Comparison of ENCODE assay signal across 10 mouse cellular contexts in the genomic region with DNA sequence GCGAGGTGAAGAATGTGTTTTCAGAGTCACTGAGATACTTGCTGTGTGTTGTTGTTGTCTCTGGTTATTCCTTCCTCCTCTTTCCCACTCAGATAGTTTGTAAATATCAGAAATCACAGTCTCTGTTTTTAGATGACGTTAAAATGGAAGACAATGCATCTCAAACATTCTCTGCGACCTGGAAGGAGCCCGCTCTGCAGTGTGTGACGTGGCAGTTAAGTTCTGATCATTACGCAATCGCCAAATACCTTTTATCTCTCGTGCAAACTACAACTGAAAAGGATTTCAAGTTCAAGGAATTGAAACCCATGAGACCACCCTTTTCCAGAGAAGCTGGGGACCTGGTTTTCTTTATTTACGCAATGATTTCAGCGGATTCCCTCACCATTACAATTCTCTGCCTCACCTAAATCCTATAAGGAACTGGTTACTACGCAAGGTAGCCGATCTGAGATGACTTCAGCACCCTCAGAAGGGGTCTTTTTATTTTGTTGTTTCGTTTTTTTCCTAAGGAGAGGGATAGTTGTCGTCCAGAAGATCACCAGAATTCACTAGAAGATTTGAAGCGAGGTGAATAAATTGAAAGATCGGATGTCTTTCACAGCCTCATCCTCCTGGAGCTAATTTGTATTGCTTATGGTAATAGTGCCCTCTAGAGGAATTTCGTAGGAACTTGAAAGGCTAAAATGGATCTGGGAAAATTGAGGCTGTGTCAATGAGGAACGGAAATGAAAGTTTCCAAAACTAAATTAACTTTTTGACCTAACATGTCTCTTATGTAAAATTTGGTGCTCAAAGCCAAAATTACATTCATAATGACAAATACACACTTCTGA. TPM values are rescaled to one million over a fixed set of nuclear protein-coding genes. Genes with fewer than 3 reads are reported as not detected.
A peak's percentile ranks its signal among the peaks of the same experiment; 100 is the strongest.
DNase-seq lines count a peak whose midpoint lies in the region; ATAC-seq and TF ChIP-seq lines count a peak whose summit lies in the region.
"Had no signal": no experiment of that assay in that cellular context is flagged by ENCODE, and none has a peak within 500 bp of the region (broad histone marks: within the 10 kb centered on the region; RNA-seq: fewer than 3 reads in every experiment).

No protein-coding gene starts in this region.

- H3K27ac ChIP-seq in heart, embryonic 14.5 days (replicated peaks in 1 of 2; ENCODE audit: control insufficient read depth in 1 of 2, insufficient read depth in 1 of 2, low read depth in 2 of 2, low read length in 2 of 2), result no peak overlapping the region
- H3K27ac ChIP-seq in forebrain, postnatal 0 days (ENCODE audit: low read depth, low read length), result no peak overlapping the region
- H3K27ac ChIP-seq in midbrain, embryonic 13.5 days, result no peak overlapping the region

- no peaks in the 10 kb centered on the region for H3K36me3 ChIP-seq in heart, embryonic 14.5 days (ENCODE audit: control insufficient read depth, insufficient read depth, low read length)
- H3K36me3 ChIP-seq in forebrain, postnatal 0 days (ENCODE audit: insufficient read depth), result no peaks in the 10 kb centered on the region
- no peaks in the 10 kb centered on the region for H3K36me3 ChIP-seq in midbrain, embryonic 13.5 days

- H3K4me3 ChIP-seq in heart, embryonic 14.5 days (ENCODE audit: control insufficient read depth in 1 of 2, insufficient read depth in 1 of 2, low read depth in 1 of 2, low read length in 2 of 2), result peak overlapping the region in 1 of 2 experiments; percentile 15; a peak in 1 of 4 replicates
- H3K4me3 ChIP-seq in forebrain, postnatal 0 days (ENCODE audit: low read depth, low read length), result no peak overlapping the region
- H3K4me3 ChIP-seq in midbrain, embryonic 13.5 days (replicated peaks), result no peak overlapping the region

- peak overlapping the region; percentile 50 for H3K4me2 ChIP-seq in heart, embryonic 14.5 days (ENCODE audit: low read length)
- no peak overlapping the region for H3K4me2 ChIP-seq in forebrain, postnatal 0 days (ENCODE audit: low read depth)
- H3K4me2 ChIP-seq in midbrain, embryonic 13.5 days (replicated peaks), result peak overlapping the region; percentile 23; the same call in 1 of the 2 replicates

- H3K9ac ChIP-seq in heart, embryonic 14.5 days (ENCODE audit: low read length), result no peak overlapping the region
- no peak overlapping the region for H3K9ac ChIP-seq in forebrain, postnatal 0 days
- 0 out of 2 replicates have a peak overlapping the region, but pooled peaks have one; percentile 19 for H3K9ac ChIP-seq in midbrain, embryonic 13.5 days (replicated peaks)

- H3K4me1 ChIP-seq in heart, embryonic 14.5 days (ENCODE audit: control insufficient read depth in 2 of 2, insufficient read depth in 2 of 2, low read length in 2 of 2), result peaks cover 4 to 8% of the 10 kb centered on the region in 2 experiments; a peak in 3 of 4 replicates
- H3K4me1 ChIP-seq in forebrain, postnatal 0 days (ENCODE audit: insufficient read depth), result no peaks in the 10 kb centered on the region
- H3K4me1 ChIP-seq in midbrain, embryonic 13.5 days (replicated peaks), result no peaks in the 10 kb centered on the region

- no peaks in the 10 kb centered on the region for H3K9me3 ChIP-seq in heart, embryonic 14.5 days (ENCODE audit: control insufficient read depth, low read length)
- no peaks in the 10 kb centered on the region for H3K9me3 ChIP-seq in forebrain, postnatal 0 days (ENCODE audit: low read length)
- H3K9me3 ChIP-seq in midbrain, embryonic 13.5 days, result no peaks in the 10 kb centered on the region

- no peak for DNase-seq in heart, adult 9 months (ENCODE audit: low spot score in 2 of 2)
- peak; percentile 43 for DNase-seq in Muller cell, postnatal 12 days (ENCODE audit: inconsistent ontology term)
- DNase-seq in forebrain, postnatal 0 days, result peak; percentile 69
- no peak for DNase-seq in B cell, adult 2 months
- no peak for DNase-seq in kidney, postnatal 14 days
- DNase-seq in cerebellum, adult 8-10 months, result no peak

- TF ChIP-seq CTCF in forebrain, postnatal 0 days (IDR thresholded peaks at IDR 0.05; ENCODE audit: low read depth), result peak; percentile 82

- H3K27me3 ChIP-seq in heart, embryonic 14.5 days (ENCODE audit: control insufficient read depth, insufficient read depth, low read length), result no peaks in the 10 kb centered on the region
- no peaks in the 10 kb centered on the region for H3K27me3 ChIP-seq in forebrain, postnatal 0 days (ENCODE audit: insufficient read depth, low read length)
- no peaks in the 10 kb centered on the region for H3K27me3 ChIP-seq in midbrain, embryonic 13.5 days
- H3K27me3 ChIP-seq: Patski had no signal

- WGBS in heart, embryonic 14.5 days, result 47% methylated on average over 18 of the region's 18 CpGs
- WGBS in forebrain, postnatal 0 days, result 56% methylated on average over 18 of the region's 18 CpGs
- 57% methylated on average over 18 of the region's 18 CpGs for WGBS in midbrain, embryonic 13.5 days

- no peak for ATAC-seq in heart, embryonic 14.5 days (ENCODE audit: insufficient number of reproducible peaks, insufficient read depth, low FRiP score, low read depth)
- peak; percentile 65; the same call in 1 of the 2 replicates for ATAC-seq in forebrain, postnatal 0 days
- ATAC-seq in midbrain, embryonic 13.5 days, result 0 out of 2 replicates have a peak, but pooled peaks have one; percentile 37
- ATAC-seq: Patski had no signal

RNA-seq across cellular contexts. Expression of a gene that starts 9.8 kb away (rescaled TPM):
- polyA plus RNA-seq in heart, embryonic 14.5 days (2014; fragmentation: Nextera tagmentation; extraction: Ambion mirVana), result 0.18 and 0.31 TPM in 2 replicates
- 0.08 TPM in 1 of 2 replicates, not detected in the other for total RNA-seq in forebrain, postnatal 0 days (2014; rRNA removed)
- 0.25 and 0.39 TPM in 2 replicates for polyA plus RNA-seq in forebrain, postnatal 0 days (2015; fragmentation: Nextera tagmentation; extraction: Ambion mirVana)
- 0.17 and 0.24 TPM in 2 replicates for polyA plus RNA-seq in midbrain, embryonic 13.5 days (2015; fragmentation: Nextera tagmentation; extraction: Ambion mirVana)
- total RNA-seq: heart, postnatal 10 days had no signal

Comparison
In these comparisons a context has a peak if more than half of its experiments do, and no peak if none do; other contexts are left out.
1. DNase-seq: peak in Muller cell, postnatal 12 days (single experiment) and forebrain, postnatal 0 days (single experiment); none in heart, adult 9 months (0 of 2), B cell, adult 2 months (0 of 2), kidney, postnatal 14 days (single experiment) and cerebellum, adult 8-10 months (single experiment).